Mouse (Mus musculus): ENCODE data around the gene Gm30737.
"Not testable (repeated sequence)": the region's sequence is repeated elsewhere in the genome, so short reads cannot be mapped to it uniquely, and the experiment has no call there.

Gene Gm30737

DNA sequence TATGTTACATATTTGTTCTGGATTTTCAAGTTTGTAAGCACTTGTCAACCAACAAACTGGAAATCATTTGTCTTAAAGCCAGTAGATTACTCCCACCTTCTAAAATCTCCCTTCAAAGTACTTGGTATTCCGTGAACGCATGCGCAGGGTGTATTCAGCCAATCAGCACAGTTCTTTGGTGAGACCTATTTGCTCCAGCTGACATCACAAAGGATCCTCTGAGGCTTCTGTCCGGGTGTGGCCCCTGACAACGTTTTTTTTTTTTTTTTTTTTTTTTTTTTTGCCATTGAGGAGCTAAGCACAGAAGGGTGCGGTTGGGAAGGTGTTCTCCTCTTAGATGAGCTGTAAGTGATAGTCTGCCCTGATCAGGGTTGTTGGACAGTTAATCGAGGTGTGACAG is at the start of gene Gm30737:
Gene Gm30737 (plus strand): TSS at position 301 of the 400 bp plus-strand sequence.
- not testable (repeated sequence) for DNase-seq (ENCODE audit: low spot score)
